Mouse (Mus musculus): Measurements from ENCODE around the gene Gm4631. TPM values are rescaled to one million over a fixed set of nuclear protein-coding genes. Genes with fewer than 3 reads are reported as not detected.
"Not testable (repeated sequence)": the region's sequence is repeated elsewhere in the genome, so short reads cannot be mapped to it uniquely, and the experiment has no call there.

Gm4631 gene
- total RNA-seq (2021): 39.5 and 43.5 TPM in 2 replicates
- long read RNA-seq, experiment 1, full-length matches to known transcripts: 1 of 8 reads
- long read RNA-seq, experiment 1, partial matches to known transcripts: 6 of 8 reads
- long read RNA-seq, experiment 1, other reads (novel, unspliced or antisense): 1 of 8 reads
- long read RNA-seq, experiment 2, partial matches to known transcripts: 0 of 1 reads
- long read RNA-seq, experiment 2, other reads (novel, unspliced or antisense): 1 of 1 reads

DNA sequence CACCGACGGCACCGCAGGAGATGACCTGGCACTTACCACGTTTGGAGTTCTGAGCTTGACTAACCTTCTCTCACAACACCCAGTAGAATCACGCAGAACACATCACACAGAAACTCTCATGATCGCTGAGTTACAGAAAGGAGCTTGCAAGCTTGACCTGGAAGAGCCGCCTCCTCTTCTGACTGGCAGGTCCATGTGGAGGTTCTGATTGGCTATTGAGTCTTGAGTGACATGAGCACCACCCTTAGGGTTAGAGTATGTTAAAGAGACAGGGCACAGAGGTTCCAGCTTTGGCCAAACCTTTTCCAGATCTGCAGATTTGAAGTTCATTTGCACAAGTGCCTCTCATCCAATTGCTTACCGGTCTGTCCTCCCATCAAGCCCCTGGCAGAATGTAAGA, at the start of gene Gm4631:
Gm4631 (minus strand) TSS at position 101 of the 400 bp plus-strand sequence.
- DNase-seq: not testable (repeated sequence)

- not testable (repeated sequence) for DNase-seq
These were observed 34.1 kb upstream of the Gm4631 start, which contains the start of gene Zfp968 for GRCm38 (mm10) chr2:175372136-175372535. TSS of gene Zfp968 (plus strand) at chr2:175372436.

GRCm38 (mm10) chr2:175274825-175275224, 63.2 kb downstream of the Gm4631 start, which contains the start of gene Gm14440:
TSS of gene Gm14440 (plus strand) at chr2:175275125.
- not testable (repeated sequence) for DNase-seq

Other genes starting within 250 kb of the Gm4631 start
- gene Gm14399, start 196.2 kb downstream of the Gm4631 start, total RNA-seq (2021): 16.1 and 16.8 TPM in 2 replicates
- gene Gm14443, start 162.3 kb downstream of the Gm4631 start, total RNA-seq (2021): 0.96 and 1.4 TPM in 2 replicates
- 67.7 and 68.0 TPM in 2 replicates for gene Gm14391, start 131.3 kb downstream of the Gm4631 start, total RNA-seq (2021)
- 3.6 and 6.9 TPM in 2 replicates for gene Gm14440, start 63.1 kb downstream of the Gm4631 start, total RNA-seq (2021)
- 7.0 and 7.3 TPM in 2 replicates for gene Zfp968, start 34.2 kb upstream of the Gm4631 start, total RNA-seq (2021)
- 5.1 and 6.3 TPM in 2 replicates for gene Gm4724, start 97.6 kb upstream of the Gm4631 start, total RNA-seq (2021)
- gene Zfp965, start 131.8 kb upstream of the Gm4631 start, total RNA-seq (2021): 2.4 and 4.3 TPM in 2 replicates